Mouse (Mus musculus): ENCODE measurements around the gene Cbarp.

DNA sequence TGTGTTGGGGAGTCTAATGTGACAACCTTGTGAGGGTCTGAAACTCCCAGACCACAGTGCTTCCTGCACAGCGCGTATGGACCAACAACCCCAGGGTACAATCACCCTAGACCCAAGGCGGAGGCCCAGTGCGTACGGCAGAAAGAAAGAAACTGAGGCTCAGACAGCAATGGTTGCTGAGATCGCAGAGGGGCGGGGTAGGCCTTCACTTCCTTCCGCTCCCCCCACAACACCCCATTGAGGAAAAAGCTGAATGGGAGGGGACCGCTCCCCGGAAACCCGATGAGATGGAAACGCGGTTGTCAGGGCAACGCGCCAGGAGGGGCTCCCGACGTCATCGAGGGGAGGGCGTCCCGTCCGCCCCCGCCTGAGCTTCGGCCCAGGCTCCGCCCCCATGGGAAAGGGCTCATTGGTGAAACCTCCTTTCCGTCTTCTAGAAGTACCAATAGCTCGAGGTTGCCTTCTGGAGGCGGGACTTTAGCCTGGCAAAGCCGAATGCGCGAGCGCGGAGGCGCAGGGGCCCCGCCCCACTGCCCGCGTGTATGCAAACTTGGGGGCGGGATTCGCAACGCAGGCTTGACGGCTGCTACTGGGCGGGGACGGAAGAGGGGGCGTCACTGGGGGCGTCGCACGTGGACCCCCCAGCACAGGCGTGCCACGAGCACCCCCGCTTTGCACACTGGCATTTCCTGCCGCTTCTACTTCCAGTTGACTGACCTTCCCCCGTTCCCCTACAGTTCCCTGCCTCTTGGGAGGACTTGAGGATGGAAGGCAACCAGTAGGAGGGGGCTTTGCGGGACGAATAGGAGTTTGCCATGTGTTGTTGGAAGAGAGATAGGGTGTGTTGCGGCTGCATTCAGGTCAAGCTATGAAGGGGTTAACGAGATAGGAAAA is 19.2 kb upstream of the Cbarp start:
- no peak for TF ChIP-seq CTCF (IDR thresholded peaks at IDR 0.05; ENCODE audit: low read depth, low read length)
- no peak for TF ChIP-seq GATA2 (IDR thresholded peaks at IDR 0.05; ENCODE audit: borderline replicate concordance, low read depth, low read length)
- TF ChIP-seq GATA1 (IDR thresholded peaks at IDR 0.05; ENCODE audit: borderline replicate concordance, low read length): no peak
- TF ChIP-seq POLR2AphosphoS5 (IDR thresholded peaks at IDR 0.05; ENCODE audit: insufficient replicate concordance, low read depth, low read length): no peak

Measured in G1E (cell line).